Mouse (Mus musculus) testis, adult 2 months (tissue): ENCODE measurements at regions not wholly inside any gene's neighbourhood (a gene's known extent, or its start where the extent isn't known, plus 50 kb on each side); places are given as distances from the start of the nearest gene placed in this dataset.

Experiments used
- CTCF ChIP-seq: fragments of 200-500 bp; IDR thresholded peaks from 2 replicates; pipeline ENCODE4 v1.5.1; 2012; ENCODE audit warnings: low read depth, mild to moderate bottlenecking, inconsistent platforms, low read length, moderate library complexity; ENCODE audit not compliant: control insufficient read depth, insufficient read depth, insufficient replicate concordance
- POLR2A ChIP-seq: fragments of 200-500 bp; IDR thresholded peaks from 2 replicates; pipeline ENCODE4 v1.6.1; 2012; ENCODE audit warnings: low read depth, mild to moderate bottlenecking, inconsistent platforms, low read length, moderate library complexity; ENCODE audit not compliant: control insufficient read depth

DNA sequence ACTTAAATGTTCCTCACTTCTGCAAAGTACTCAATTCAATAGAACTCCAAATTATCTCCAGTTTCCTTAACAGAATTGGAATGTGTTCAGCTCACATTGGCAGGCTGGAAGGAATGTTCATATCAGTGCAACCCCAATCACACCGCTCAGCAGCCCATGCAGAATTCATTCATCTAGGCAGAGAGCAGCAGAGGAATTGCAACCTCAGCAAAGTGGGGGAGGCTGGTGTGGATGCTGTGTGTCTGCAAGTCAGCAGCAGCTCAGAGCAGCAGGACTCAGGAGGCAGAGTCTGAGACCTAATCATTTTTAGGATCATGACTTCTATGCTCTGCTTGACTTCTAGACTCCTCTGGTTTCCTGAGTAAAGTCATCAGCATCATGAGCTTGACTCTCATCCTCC is 100.7 kb upstream of the Chrna7 start:
- no peak for TF ChIP-seq CTCF
- no peak for TF ChIP-seq POLR2A
